Mouse (Mus musculus) 3T3-L1 (cell line): ENCODE data around the gene Trim66.

ENCODE experiments used
- DNase-seq: peaks from one replicate; pipeline ENCODE4 v3.0.0-alpha.2; 2015; ENCODE audit warnings: low read depth, low spot score

Trim66 gene

GRCm38 (mm10) chr7:109508034-109508433 is at the start of gene Trim66:
Gene Trim66, minus strand, starts transcription at chr7:109508134.
- no peak for DNase-seq

- DNase-seq = peak; percentile 95
These were observed 38.8 kb upstream of the Trim66 start for GRCm38 (mm10) chr7:109546726-109547125.

- DNase-seq = peak; percentile 75
These were observed 38.3 kb upstream of the Trim66 start for GRCm38 (mm10) chr7:109546186-109546585.

DNA sequence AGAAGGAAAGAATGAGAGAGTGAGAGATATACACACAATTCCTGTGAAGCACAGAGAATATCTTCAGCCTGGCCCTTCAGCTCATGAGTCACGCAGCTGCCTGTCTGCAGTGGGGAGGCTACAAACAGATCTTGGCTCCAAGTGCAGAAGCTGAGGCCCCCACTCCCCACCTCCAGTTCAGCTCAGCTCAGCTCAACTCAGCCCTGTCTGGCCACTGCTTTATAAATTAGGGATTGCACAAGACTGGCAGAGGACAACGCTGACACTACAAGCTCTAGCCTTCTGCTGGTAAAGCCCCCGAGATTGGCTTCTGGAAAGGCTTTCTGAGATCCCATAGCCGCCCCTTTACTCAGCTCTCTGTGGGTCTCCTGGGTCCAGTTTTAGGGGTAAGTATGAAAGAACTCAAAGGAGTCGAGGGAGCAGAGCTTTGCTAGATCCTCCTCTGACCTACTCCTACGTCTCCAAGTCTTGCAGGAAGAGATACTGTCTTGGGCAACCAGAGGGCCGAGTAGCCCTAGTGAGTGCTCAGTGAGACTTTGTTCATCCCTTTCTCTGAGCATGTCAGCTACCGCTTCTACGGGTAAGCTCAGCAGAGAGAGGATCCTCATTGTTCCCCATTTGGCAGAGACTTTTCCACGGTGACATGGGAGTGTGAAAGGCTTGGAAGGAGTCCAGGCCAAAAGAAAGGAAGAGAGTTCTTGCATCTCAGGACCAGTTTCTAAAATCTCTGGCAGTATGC is 37.5 kb upstream of the Trim66 start:
- DNase-seq = peak; percentile 82

GRCm38 (mm10) chr7:109544792-109545191 is 36.9 kb upstream of the Trim66 start:
- peak; percentile 27 for DNase-seq

DNA sequence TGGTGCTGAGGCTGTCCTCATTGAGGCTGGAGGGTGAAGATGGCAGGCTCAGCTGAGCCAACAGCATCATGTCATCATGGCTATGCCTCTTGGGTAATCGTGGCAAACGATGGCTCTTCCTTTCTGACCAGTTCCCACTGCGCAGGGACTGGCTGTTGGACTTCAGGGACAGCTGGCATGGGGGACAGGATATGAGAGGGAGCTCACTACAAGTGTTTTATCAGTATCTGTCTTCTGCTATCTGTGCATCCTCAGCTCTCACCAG is 34.4 kb upstream of the Trim66 start:
- DNase-seq = no peak

DNA sequence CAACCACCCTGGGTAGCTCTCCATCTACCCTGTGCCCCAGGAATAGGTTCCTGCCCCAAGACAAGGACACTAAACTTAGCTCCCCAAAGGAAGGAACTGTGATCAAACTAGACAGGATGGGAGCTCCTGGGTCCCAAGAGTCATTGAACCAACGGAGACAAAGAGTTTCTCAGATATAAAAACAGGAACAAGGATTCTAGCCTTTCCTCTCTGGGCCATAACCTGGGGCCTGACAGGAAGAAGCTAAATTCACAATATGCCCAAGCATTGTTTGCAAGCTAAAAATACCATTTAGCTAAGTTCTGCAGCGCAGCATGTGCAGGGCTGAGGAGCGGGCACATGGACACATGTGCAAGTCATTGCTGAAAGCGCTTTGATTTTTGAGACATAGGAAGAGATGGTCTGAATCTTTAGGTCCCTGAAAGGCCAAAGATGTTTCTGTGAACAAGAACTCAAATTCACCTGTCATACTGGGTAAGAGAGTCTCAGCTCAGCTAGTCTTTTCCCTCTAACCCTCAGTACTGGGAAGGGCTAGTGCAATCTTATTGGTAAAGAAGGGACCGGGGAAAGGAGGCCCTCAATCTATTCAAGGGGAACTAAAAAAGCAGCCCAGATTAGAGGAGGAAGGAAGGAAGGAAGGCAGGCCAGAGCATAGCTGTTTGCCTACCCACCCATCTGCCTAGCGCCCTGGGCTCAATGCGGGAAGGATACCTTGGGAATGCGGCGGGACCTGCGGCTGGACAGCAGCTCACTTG is 33.9 kb upstream of the Trim66 start:
- no peak for DNase-seq

DNA sequence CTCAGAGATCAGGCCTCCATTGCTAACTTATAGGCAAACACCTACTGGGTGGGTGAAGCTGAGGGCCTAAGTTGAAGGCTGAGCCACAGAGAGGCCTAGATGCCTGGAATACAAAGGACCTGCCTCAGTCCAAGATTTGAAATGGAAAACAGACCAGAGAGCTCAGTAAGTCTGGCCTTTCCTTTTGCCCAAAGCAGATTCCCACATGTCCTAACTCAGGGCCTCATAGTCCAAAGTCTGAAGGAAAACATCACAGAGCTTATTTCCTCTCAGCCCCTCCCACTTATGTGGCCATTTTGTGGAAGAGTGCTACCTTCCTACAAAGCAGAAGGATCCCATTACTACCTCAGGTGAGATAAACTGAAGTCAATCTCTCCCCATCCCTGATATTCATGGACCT is 33.0 kb upstream of the Trim66 start:
- no peak for DNase-seq

GRCm38 (mm10) chr7:109536451-109536946 is 28.6 kb upstream of the Trim66 start:
- peak; percentile 59 for DNase-seq

DNA sequence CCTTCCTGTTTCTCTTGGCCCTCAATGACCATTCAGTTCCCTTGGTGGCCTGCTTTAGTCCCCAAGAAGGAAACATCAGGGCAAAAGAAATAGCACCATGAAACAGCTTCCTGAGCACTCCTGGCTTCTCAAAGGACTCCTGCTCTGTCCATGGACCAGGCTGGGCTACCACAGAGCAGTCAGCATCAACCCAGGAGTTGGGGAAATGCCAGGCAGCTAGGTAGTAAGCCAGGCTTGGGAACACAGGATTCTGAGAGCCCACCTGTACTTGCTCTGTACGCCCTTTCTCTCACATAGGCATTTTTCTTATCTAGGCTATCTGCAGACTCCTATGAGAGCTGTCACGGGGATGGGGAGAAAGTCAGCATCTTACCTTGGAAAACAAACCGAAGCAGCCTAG is 27.0 kb upstream of the Trim66 start:
- DNase-seq = no peak

GRCm38 (mm10) chr7:109533888-109534287 is 26.0 kb upstream of the Trim66 start:
- DNase-seq = no peak

DNA sequence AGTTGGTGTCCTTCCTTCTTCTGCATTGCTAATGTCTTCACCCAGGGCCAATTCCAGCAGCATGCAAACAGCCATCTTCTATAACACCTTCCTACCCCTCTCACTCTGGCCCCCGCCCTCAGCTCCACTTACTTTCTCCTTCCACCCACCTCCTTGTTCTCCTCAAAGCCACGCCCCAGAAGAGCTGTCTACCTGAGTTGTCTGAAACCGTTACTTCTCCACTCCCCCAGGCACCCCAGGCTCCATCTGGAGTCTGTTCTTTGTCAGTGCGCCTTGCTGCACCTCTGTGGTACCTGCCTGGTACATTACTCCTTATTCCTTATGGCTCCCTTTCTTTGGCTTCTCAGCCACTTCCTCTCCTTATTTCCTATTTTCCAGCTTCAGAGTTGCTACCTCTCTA is 25.2 kb upstream of the Trim66 start:
- no peak for DNase-seq

- no peak for DNase-seq
These were observed 24.8 kb upstream of the Trim66 start for GRCm38 (mm10) chr7:109532691-109533090.

- no peak for DNase-seq
These were observed 23.6 kb upstream of the Trim66 start for GRCm38 (mm10) chr7:109531501-109531900.

DNA sequence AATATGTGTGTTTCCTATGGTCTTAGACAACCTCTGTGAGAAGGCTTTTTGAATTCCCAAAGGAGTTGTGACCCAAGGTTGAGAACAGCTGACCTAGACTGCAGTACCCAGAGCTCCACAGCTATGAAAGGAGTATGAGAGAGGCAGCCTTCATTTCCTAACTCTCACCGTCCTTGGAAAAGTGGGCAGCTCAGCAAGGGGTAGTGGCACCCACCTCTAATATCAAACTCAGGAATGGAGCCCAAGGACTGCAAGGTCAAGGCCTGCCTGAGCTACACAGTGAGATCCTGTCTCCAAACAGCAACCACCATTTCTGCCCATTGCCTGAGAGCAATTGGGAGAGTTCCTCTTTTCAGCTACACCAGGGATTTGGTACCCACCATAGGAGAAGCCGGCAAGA is 21.8 kb upstream of the Trim66 start:
- no peak for DNase-seq

- DNase-seq = peak; percentile 61
These were observed 20.4 kb upstream of the Trim66 start for GRCm38 (mm10) chr7:109528356-109528755.

GRCm38 (mm10) chr7:109527536-109527935 is 19.6 kb upstream of the Trim66 start:
- DNase-seq = no peak

DNA sequence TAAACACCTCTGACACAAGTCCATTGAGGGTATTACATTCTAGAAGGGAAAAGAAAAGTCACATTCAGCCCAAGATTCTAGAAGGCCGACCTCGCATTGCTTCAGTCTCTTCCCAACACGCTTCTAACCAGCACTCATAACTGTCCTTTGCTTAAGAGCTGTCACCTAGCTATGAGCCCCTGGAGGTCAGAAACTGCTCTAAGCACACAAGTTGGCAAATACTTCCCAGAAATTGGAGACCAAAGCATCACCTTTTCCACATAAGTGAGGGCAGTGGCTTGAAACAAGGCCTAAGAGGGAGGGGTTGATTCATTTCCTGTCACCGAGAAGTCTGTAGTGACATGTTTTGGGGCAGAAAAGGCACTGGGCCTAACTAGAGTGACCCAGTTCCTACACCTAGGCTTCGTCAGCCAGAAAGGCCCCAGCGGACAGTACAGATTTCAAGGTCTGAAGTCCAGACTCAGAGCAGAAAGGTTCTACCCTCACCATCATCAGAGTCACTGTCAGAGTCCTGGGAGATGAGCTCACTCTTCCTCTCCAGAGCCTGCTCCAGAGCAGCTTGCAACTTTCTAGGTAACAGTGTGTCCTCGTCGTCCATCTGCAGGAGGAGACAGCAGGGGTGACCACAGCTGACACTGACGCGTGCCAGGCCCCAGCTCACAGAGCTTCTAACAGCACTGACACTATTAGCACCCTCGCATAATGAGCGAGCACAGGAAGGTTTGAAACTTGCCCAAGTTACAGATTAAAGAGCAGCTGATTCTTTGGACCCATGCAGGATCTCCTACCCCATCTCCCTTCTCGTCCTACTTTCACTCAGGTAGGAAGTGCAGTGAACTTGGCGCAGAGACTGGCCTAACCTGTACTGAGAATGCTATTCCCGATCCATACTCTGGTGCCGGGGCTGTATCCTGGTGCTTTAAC is 18.1 kb upstream of the Trim66 start:
- no peak for DNase-seq

DNA sequence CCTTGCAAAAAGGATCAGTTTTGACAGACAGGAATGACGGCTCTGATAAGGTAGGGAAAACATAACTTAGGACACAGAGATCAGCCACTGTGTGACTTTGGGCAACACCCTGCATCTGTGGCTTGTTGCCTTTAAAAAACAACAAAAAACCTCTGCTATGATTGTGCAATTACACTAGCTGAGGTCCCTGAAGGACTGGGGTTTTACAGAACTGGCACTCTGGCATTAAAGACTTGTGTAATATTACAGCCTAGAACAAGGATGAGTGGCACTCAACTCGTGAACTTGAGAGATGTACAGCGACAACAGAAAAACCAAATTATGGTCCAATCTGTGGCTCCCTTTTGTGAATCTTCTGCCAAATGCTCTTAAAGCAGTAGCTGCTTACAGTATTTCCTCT is 16.8 kb upstream of the Trim66 start:
- no peak for DNase-seq

DNA sequence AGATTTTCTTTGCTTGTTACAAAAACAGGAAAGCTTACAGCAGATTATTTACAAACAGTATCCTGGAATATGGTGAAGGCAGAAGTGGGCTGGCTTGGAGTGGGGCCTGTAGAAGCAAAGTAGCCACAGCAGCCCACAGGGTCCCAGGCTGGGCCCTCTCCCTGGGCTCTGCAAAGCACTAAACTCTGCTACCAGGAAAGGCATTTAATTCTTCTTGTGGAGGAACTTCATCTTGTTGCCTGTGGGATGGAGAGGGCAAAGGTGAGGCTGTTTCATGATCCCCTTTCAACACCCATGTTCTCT is 16.5 kb upstream of the Trim66 start:
- no peak for DNase-seq

GRCm38 (mm10) chr7:109523741-109524441 is 16.0 kb upstream of the Trim66 start:
- peak; percentile 87 for DNase-seq

- no peak for DNase-seq
These were observed 15.4 kb upstream of the Trim66 start for GRCm38 (mm10) chr7:109523304-109523703.
